Mouse (Mus musculus): ENCODE data around the gene Samd3. TPM values are rescaled to one million over a fixed set of nuclear protein-coding genes. Genes with fewer than 3 reads are reported as not detected.

Samd3 gene
- polyA plus RNA-seq (2014; fragmentation: Nextera tagmentation; extraction: Ambion mirVana) = not detected in 2 replicates

DNA sequence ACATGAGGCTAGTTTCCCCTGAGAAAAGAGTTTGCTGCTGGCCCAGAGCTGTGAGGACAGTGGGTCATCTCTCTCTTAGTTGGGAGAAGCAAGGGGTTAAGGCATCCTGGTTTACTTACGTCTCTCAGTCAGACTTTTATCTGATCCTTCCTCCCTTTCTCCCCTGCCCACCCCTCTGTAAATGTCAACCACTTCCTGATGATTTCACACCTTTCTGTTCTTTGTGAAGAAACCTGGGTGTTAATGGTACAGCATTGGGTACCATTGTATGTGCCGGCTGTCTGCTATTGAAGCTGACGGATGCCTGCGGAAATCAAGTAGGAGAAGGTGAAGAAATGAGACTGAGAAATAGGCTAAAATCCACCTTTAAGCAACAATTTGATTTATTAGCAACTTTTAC, at the start of gene Samd3:
Gene Samd3 (plus strand): TSS at position 220 of the 400 bp plus-strand sequence.
- H3K27ac ChIP-seq (ENCODE audit: low read depth, low read length) = no peak within 1 kb of the TSS
- ATAC-seq (replicated peaks; ENCODE audit: insufficient number of reproducible peaks, low FRiP score, low TSS enrichment) = no peak
- H3K27me3 ChIP-seq (ENCODE audit: control insufficient read depth, insufficient read depth, low read length) = no peaks in the 10 kb centered on the region
- 41% methylated on average over 4 of the region's 4 CpGs for WGBS (ENCODE audit: insufficient replicate concordance)
- no peak within 1 kb of the TSS for H3K9ac ChIP-seq (ENCODE audit: low read depth, low read length)
- no peaks in the 10 kb centered on the region for H3K4me1 ChIP-seq (ENCODE audit: control insufficient read depth, insufficient read depth, low read length)
- no peaks in the 10 kb centered on the region for H3K36me3 ChIP-seq (ENCODE audit: control insufficient read depth, insufficient read depth, low read length)
- no peaks in the 10 kb centered on the region for H3K9me3 ChIP-seq (replicated peaks; ENCODE audit: control insufficient read depth, low read length)
- H3K4me3 ChIP-seq (ENCODE audit: low read depth, low read length) = no peak within 1 kb of the TSS
- no peak within 1 kb of the TSS for H3K4me2 ChIP-seq

DNA sequence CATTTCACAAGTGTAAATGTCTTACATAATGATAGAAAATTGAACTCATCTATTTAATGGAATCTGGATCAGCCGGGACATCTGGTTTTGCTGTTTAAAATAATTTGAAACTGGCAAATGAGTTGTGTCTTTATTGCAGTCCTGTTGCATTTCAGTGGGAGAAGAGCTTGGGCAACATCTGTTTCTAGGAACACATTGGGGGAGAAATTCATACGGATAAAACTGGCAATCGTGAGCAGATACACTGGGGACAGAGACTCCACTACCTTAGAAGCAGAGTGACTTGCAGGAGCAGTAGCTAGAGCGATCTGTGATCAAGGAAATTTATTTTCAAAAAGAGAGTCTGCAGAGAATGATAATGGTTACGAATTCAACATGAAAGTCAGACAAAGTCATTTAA, 44.2 kb upstream of the Samd3 start:
- no peak overlapping the region for H3K27ac ChIP-seq (ENCODE audit: low read depth, low read length)
- no peaks in the 10 kb centered on the region for H3K4me1 ChIP-seq (ENCODE audit: control insufficient read depth, insufficient read depth, low read length)
- no peaks in the 10 kb centered on the region for H3K9me3 ChIP-seq (replicated peaks; ENCODE audit: control insufficient read depth, low read length)
- H3K27me3 ChIP-seq (ENCODE audit: control insufficient read depth, insufficient read depth, low read length) = no peaks in the 10 kb centered on the region
- no peak overlapping the region for H3K4me2 ChIP-seq
- H3K4me3 ChIP-seq (ENCODE audit: low read depth, low read length) = no peak overlapping the region
- 83% methylated on average over 5 of the region's 5 CpGs for WGBS (ENCODE audit: insufficient replicate concordance)
- no peaks in the 10 kb centered on the region for H3K36me3 ChIP-seq (ENCODE audit: control insufficient read depth, insufficient read depth, low read length)
- ATAC-seq (replicated peaks; ENCODE audit: insufficient number of reproducible peaks, low FRiP score, low TSS enrichment) = no peak
- no peak overlapping the region for H3K9ac ChIP-seq (ENCODE audit: low read depth, low read length)

DNA sequence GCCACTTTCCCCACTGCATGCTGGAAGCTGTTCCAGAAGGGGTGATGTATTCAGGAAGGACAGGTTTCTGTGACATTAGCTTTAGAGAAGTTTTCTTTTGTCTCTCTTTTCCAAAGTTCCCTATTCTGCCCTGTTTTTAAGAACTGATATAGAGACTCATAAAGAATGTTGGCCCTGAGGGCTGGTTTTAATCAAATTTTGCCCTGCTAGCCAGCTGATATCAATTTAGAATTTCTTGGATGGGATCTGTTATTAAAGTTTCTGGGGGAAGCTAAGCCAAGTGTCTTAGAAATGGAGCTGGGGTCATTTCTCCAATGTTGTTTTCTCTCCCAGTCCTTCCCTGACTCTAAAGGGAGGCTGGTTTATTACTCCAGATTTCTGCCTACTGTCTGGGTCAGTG, 38.7 kb upstream of the Samd3 start:
- Histone ChIP-seq H3K9me3 (replicated peaks; ENCODE audit: control insufficient read depth, low read length) (no peaks in the 10 kb centered on the region), H3K27ac (ENCODE audit: low read depth, low read length) (no peak overlapping the region), H3K36me3 (ENCODE audit: control insufficient read depth, insufficient read depth, low read length) (no peaks in the 10 kb centered on the region), H3K4me2 (no peak overlapping the region), H3K4me1 (ENCODE audit: control insufficient read depth, insufficient read depth, low read length) (no peaks in the 10 kb centered on the region), H3K27me3 (ENCODE audit: control insufficient read depth, insufficient read depth, low read length) (no peaks in the 10 kb centered on the region), H3K9ac (ENCODE audit: low read depth, low read length) (no peak overlapping the region), H3K4me3 (ENCODE audit: low read depth, low read length) (no peak overlapping the region)
- no peak for ATAC-seq (replicated peaks; ENCODE audit: insufficient number of reproducible peaks, low FRiP score, low TSS enrichment)

DNA sequence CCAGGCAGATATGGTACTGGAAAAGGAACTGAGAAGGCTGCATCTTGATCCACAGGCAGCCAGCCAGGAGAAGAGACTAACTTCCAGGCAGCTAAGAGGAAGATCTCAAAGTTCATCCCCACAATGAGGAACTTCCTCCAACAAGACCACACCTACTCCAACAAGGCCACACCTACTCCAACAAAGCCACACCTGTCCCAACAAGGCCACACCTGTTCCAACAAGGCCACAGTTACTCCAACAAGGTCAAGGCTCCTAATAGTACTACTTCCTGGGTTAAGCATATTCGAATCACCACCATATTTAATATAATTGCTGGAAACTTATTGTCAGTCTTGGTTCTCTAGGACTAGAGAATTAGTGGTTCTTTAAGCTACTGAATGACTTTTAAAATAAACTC, 34.6 kb upstream of the Samd3 start:
- ATAC-seq (replicated peaks; ENCODE audit: insufficient number of reproducible peaks, low FRiP score, low TSS enrichment) = no peak
- no peaks in the 10 kb centered on the region for H3K4me1 ChIP-seq (ENCODE audit: control insufficient read depth, insufficient read depth, low read length)
- H3K27ac ChIP-seq (ENCODE audit: low read depth, low read length) = no peak overlapping the region
- 78% methylated on average over 1 of the region's 1 CpGs for WGBS (ENCODE audit: insufficient replicate concordance)
- H3K9me3 ChIP-seq (replicated peaks; ENCODE audit: control insufficient read depth, low read length) = no peaks in the 10 kb centered on the region
- no peaks in the 10 kb centered on the region for H3K36me3 ChIP-seq (ENCODE audit: control insufficient read depth, insufficient read depth, low read length)
- no peak overlapping the region for H3K9ac ChIP-seq (ENCODE audit: low read depth, low read length)
- H3K4me3 ChIP-seq (ENCODE audit: low read depth, low read length) = no peak overlapping the region
- no peaks in the 10 kb centered on the region for H3K27me3 ChIP-seq (ENCODE audit: control insufficient read depth, insufficient read depth, low read length)
- no peak overlapping the region for H3K4me2 ChIP-seq

DNA sequence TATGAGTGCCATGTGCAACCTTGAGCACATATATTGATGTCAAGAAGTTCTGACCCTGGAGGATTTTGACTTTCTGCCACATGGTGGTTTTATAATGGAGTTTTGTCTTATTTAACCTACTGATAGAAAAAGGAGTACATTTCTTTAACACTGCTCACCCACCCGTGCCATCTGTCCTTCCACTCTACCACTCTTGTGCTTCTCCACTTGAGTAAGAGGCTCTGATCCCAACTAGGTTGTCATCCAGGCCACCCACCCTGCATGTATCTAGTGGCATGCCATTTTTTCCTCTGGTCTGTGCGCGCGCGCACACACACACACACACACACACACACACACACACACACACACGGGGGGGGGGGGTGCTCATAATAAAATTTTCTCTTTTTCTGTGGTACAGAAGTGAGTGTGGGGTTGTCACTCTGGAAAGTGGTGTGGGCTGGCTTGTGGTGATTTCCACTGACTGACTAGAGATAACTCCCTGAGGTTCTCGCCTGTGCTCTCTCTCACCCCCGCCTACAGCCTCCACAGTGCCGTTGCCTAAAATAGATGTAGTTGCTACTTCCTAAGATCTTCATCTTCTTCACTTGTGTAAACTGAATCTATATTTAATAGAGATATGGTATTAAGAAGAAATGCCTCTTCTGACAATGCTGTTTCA, 26.7 kb upstream of the Samd3 start:
- H3K27ac ChIP-seq (ENCODE audit: low read depth, low read length) = no peak overlapping the region
- H3K36me3 ChIP-seq (ENCODE audit: control insufficient read depth, insufficient read depth, low read length) = no peaks in the 10 kb centered on the region
- no peaks in the 10 kb centered on the region for H3K9me3 ChIP-seq (replicated peaks; ENCODE audit: control insufficient read depth, low read length)
- H3K4me3 ChIP-seq (ENCODE audit: low read depth, low read length) = no peak overlapping the region
- 68% methylated on average over 9 of the region's 9 CpGs for WGBS (ENCODE audit: insufficient replicate concordance)
- H3K4me1 ChIP-seq (ENCODE audit: control insufficient read depth, insufficient read depth, low read length) = no peaks in the 10 kb centered on the region
- no peak overlapping the region for H3K9ac ChIP-seq (ENCODE audit: low read depth, low read length)
- no peak overlapping the region for H3K4me2 ChIP-seq
- H3K27me3 ChIP-seq (ENCODE audit: control insufficient read depth, insufficient read depth, low read length) = no peaks in the 10 kb centered on the region
- ATAC-seq (replicated peaks; ENCODE audit: insufficient number of reproducible peaks, low FRiP score, low TSS enrichment) = no peak

DNA sequence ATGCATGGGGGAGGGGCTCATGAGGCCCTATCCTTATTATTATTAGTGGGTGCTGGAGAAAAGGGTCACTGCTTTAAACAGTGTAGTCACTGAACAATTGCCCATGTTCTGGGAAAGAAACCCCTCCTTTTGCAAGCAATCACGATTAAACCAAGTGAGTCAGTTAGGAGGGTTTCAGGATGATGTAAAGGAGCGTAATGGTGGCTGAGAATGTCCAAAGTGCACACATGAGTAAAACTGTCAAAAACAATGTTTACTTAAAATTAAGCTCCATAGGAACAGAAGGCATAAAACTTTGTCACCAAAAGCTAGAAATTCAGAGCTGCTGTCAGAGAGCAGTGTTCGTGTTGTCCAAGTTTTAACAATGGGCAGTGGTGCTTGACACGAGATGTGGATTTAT, 8.8 kb upstream of the Samd3 start:
- no peak overlapping the region for H3K4me2 ChIP-seq
- ATAC-seq (replicated peaks; ENCODE audit: insufficient number of reproducible peaks, low FRiP score, low TSS enrichment) = no peak
- H3K27me3 ChIP-seq (ENCODE audit: control insufficient read depth, insufficient read depth, low read length) = no peaks in the 10 kb centered on the region
- no peaks in the 10 kb centered on the region for H3K4me1 ChIP-seq (ENCODE audit: control insufficient read depth, insufficient read depth, low read length)
- no peak overlapping the region for H3K4me3 ChIP-seq (ENCODE audit: low read depth, low read length)
- no peak overlapping the region for H3K27ac ChIP-seq (ENCODE audit: low read depth, low read length)
- H3K9me3 ChIP-seq (replicated peaks; ENCODE audit: control insufficient read depth, low read length) = no peaks in the 10 kb centered on the region
- 79% methylated on average over 4 of the region's 4 CpGs for WGBS (ENCODE audit: insufficient replicate concordance)
- H3K36me3 ChIP-seq (ENCODE audit: control insufficient read depth, insufficient read depth, low read length) = no peaks in the 10 kb centered on the region
- H3K9ac ChIP-seq (ENCODE audit: low read depth, low read length) = no peak overlapping the region

DNA sequence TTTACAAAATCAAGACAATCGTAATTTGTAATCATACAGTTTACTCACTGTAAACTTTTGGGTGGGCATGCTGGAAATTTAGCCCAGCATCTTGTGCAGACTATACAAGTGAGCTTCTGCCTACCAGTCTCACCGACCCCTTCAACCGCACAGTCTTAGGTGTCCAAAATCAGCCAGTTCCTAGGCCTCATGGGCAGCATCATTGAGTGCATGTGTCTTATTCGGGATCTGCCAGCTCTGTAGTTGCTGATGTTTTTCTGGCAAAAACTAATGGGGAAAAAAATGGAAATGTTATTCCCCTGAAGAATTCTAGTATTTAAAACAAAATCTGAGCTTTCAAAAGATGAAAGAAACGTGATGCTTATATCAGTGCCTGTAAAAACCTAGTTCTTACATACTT, 3.3 kb upstream of the Samd3 start:
- H3K4me3 ChIP-seq (ENCODE audit: low read depth, low read length) = no peak overlapping the region
- H3K4me2 ChIP-seq = no peak overlapping the region
- H3K9me3 ChIP-seq (replicated peaks; ENCODE audit: control insufficient read depth, low read length) = no peaks in the 10 kb centered on the region
- H3K4me1 ChIP-seq (ENCODE audit: control insufficient read depth, insufficient read depth, low read length) = no peaks in the 10 kb centered on the region
- H3K9ac ChIP-seq (ENCODE audit: low read depth, low read length) = no peak overlapping the region
- no peak for ATAC-seq (replicated peaks; ENCODE audit: insufficient number of reproducible peaks, low FRiP score, low TSS enrichment)
- no peaks in the 10 kb centered on the region for H3K36me3 ChIP-seq (ENCODE audit: control insufficient read depth, insufficient read depth, low read length)
- no peaks in the 10 kb centered on the region for H3K27me3 ChIP-seq (ENCODE audit: control insufficient read depth, insufficient read depth, low read length)
- 74% methylated on average over 5 of the region's 5 CpGs for WGBS (ENCODE audit: insufficient replicate concordance)
- H3K27ac ChIP-seq (ENCODE audit: low read depth, low read length) = no peak overlapping the region

DNA sequence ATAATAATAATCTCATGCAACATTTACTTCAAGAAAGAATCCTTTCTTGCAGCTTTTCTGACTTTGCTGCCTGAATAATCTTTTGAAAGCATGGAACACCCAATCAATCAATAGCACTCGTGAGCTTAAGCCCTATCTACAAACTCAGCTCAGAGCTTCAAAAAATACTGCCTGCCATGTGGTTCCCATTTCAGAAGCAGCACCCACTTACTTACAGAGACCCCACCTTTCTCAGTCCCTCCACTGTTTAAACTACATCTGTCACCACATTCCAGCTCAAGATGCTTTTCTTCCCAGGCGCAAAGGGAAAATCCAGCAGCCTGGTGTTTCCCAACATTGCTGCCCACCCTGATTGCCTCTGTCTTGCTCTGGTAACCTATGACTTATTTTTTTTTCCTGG, 2.8 kb upstream of the Samd3 start:
- Histone ChIP-seq H3K27ac (ENCODE audit: low read depth, low read length) (no peak overlapping the region), H3K9me3 (replicated peaks; ENCODE audit: control insufficient read depth, low read length) (no peaks in the 10 kb centered on the region), H3K4me1 (ENCODE audit: control insufficient read depth, insufficient read depth, low read length) (no peaks in the 10 kb centered on the region), H3K4me3 (ENCODE audit: low read depth, low read length) (no peak overlapping the region), H3K27me3 (ENCODE audit: control insufficient read depth, insufficient read depth, low read length) (no peaks in the 10 kb centered on the region), H3K36me3 (ENCODE audit: control insufficient read depth, insufficient read depth, low read length) (no peaks in the 10 kb centered on the region), H3K9ac (ENCODE audit: low read depth, low read length) (no peak overlapping the region), H3K4me2 (no peak overlapping the region)
- 26% methylated on average over 2 of the region's 2 CpGs for WGBS (ENCODE audit: insufficient replicate concordance)
- ATAC-seq (replicated peaks; ENCODE audit: insufficient number of reproducible peaks, low FRiP score, low TSS enrichment) = no peak

DNA sequence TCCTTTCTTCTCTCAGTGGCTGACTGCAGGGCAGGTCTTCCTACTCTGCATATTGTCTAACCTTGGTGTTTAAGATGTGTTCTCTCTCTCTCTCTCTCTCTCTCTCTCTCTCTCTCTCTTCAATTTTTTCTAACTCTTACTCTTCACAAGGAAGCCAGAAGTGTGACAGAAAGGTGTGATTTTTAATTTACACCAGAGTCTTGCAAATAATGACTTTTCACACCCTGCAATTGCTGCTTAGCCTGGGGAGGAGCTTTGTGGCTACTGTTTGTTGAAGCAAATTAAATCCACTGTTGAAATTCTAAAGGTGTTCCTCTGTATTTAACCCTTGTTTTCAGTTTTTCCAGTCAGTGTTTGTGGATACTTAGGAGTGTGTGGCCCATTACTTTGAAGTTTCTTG, 1.3 kb upstream of the Samd3 start:
- Histone ChIP-seq H3K9ac (ENCODE audit: low read depth, low read length) (no peak overlapping the region), H3K27ac (ENCODE audit: low read depth, low read length) (no peak overlapping the region), H3K4me3 (ENCODE audit: low read depth, low read length) (no peak overlapping the region), H3K4me2 (no peak overlapping the region), H3K4me1 (ENCODE audit: control insufficient read depth, insufficient read depth, low read length) (no peaks in the 10 kb centered on the region), H3K27me3 (ENCODE audit: control insufficient read depth, insufficient read depth, low read length) (no peaks in the 10 kb centered on the region), H3K36me3 (ENCODE audit: control insufficient read depth, insufficient read depth, low read length) (no peaks in the 10 kb centered on the region), H3K9me3 (replicated peaks; ENCODE audit: control insufficient read depth, low read length) (no peaks in the 10 kb centered on the region)
- ATAC-seq (replicated peaks; ENCODE audit: insufficient number of reproducible peaks, low FRiP score, low TSS enrichment) = no peak

Measured in heart, embryonic 11.5 days (tissue).